Mouse (Mus musculus) heart, adult 11 months (tissue): ENCODE measurements around the gene B3gnt2.

Source experiments
- DNase-seq: peaks from one replicate; pipeline ENCODE4 v3.0.0; 2022

B3gnt2 gene

DNA sequence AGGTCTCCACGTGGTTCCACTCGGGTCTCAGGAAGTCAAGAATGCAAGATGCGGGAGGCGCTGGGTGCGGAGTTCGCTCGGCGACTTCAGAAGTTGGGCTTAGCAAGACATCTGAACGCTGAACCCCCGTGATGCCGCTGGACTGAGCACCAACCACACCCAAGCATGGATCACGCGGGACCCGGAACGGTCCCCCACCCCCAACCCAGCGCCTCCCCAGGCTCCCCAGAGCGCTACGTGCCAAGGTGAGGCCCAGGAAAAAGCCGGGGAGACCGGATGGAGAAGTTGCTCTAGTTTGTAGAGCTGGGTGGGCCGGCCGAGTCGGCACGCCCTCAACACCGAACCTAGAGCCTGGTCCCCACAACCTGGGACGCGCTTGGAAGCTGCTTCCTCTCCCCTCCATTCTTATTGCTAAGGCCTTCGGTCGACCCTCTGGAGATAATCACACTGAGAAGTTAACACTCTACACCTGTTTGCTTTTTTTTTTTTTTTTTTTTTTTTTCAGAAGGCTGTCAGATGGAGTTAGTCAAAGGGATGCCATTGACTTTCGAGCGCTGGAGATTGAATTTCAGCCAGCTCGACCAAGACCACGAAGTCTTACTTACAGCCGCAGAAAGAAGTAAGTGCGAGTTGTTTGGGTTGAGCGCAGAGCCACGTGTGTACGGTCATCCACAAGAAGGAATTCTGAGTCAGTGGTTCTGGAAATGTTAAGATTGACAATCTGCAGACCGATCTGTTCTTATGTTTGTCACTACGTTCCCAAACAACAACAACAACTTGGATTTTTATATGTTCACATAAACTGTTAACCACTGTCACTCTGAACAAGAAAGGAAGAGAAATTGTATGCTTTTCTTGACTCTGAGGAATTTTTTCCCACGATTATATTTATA is at the start of gene B3gnt2:
B3gnt2 (minus strand) TSS at position 627 of the 893 bp plus-strand sequence.
- peak; percentile 97 for DNase-seq

DNA sequence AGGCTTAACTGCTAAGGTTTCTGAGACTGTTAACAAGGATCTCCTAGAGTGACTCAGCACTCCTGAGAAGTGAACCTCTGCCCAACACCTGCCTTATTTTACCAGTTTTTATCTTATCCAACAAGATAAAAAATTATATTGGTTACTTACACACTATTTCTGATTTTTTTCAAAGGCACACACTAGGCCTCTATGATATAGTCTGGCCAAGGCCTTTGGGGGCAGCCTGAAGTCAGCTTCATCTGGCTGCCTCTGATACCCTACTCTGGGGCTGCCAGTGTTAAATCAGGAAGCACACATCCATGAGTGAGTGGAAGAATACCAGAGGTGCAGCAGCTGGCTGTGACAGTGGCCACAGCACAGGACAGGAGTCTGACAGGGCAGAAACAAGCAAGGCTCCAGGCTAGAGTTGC is 45.7 kb upstream of the B3gnt2 start:
- no peak for DNase-seq

DNA sequence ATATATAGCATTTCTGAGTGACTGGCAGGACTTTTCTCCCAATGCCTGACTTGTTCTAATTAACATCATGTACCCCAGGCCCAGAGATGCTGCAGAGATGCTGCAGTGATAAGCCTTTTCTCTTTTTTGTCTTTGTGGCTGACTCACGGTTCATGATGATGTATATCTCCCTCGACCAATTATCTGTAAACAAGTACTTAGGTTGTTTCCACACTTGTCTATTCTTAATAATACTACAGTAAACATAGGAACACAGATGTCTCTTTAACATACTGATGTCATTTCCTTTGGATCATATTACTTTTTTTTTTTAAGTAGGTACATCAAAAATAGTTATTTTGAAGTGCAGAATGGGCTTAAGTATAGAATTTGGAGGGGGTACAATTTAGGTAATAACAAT is 42.2 kb upstream of the B3gnt2 start:
- DNase-seq, result no peak

DNA sequence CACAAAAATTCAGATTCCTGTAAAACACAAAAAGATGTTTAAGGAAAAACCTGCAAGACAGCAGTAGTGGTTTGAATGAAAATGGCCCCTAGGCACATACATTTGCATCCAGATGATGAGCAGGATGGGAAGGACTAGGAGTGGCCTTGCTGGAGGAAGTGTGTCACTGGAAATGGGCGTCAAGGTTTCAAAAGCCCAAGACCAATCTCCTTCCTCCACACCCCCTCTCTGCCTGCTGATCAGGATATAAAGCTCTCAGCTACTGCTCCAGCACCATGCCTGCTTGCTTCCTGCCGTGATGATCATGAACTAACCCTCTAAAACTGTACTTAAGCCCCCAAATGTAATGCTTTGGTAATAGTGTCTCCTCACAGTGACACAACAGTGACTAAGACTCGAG is 39.3 kb upstream of the B3gnt2 start:
- DNase-seq, result no peak

DNA sequence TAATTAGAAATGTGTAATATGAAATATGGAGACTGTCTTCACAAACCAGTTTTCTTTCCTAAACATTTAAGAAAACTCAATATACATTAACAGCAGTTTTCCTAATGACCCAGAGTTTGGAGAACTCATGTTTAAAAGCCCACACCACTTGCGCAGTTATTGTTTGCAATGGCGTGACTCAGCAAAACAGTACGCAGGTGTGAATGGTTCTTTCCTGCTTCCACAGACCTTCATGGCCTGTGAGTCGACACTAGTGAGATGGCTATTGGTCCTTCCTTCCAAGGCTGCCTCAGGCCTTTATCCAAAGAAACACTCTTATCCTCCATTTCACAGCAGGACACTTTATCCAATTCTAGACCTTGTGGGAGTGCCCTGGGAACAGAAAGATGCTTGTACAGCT is 36.9 kb upstream of the B3gnt2 start:
- peak; percentile 51 for DNase-seq

DNA sequence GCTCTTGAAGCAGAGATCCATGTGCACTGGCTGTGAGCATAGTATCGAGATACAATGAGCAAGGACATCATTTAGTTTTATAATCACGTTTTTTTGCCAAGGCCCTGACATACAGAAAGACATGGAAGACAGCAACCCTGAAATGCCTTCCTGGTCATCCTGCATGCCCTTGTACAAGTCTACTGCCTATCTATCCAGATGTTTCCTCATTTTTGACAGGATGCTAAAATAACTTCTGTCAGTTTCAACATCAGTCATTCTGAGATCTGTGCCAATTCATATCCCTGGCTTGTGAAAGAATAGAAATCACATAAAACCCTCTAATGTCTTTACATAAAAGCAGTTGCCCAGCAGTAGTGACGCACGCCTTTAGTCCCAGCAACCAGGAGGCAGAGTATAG is 36.4 kb upstream of the B3gnt2 start:
- DNase-seq, result peak; percentile 50

DNA sequence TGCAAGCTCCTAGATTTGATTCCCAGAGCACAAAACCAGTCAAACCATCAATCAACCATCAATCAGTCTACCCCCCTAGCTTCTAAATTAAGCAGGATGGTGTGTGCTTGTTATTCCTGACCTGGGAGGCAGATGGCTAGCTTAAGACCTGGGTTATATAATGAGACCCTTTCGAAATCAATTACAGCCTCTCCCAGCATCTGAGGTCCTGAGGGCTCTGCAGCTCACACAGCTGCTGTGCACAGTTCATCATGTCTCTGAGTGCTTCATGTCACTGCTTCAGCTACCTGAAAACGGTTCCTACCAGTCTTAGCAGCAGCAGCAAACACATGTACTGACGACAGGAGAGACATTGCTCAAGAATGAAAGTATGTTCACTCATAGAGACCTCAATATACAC is 32.3 kb upstream of the B3gnt2 start:
- DNase-seq, result peak; percentile 68

DNA sequence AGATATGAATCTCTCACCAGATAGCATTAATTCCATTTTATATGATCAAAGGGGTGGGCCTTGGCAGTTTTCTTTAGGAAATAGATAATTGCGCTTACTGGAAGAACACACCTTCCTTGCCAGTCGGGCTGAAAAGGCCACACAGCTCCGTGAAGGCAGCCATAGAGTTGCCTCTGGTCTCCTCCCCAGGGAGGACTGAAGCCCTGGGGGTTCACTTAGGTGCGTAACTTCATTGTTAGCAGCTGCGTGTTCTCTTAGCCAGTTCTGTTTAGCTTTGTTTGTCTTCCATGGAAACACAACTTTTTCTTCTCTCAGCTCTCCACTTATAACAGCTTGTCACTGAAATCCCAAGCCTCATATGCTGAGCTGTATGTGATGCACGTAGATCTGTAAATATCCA is 31.7 kb upstream of the B3gnt2 start:
- DNase-seq, result peak; percentile 80

DNA sequence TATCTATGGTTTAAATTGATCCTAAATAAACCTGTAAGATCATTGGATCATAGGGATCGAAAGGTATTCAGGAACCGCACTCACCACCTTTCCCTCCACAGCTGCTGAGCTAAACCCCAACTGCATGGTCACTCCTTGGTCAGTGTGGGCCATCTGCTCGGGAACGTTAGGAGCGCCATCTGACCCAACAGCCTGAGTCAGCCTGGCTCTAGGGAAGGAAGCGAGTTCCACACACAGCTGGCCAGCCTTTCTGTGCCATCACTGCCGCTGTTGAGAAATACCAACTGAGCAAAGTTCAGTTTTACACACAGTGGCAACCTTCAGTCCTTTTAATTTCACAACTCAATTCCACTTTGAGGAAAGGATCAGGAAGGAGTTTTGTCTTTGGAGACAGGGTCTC is 31.1 kb upstream of the B3gnt2 start:
- peak; percentile 88 for DNase-seq

DNA sequence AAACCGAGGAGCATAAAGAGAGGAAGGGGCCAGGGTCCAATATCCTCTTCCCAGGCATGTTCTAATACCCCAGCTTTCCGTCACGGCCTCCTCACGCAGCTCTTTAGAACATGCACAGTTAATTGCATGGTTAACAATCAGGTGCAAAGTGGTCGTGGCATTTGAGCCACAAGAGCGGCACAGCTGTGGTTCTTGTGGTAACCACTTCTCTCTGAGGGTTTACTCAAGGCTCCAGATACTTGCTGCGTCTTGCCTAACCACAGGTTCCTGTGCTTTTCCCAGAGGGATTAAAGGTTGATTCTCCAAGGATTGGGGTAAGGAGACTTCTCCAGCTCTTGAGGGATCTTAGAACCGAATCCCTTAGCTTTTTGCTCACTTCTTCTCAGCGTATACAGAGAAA is 30.5 kb upstream of the B3gnt2 start:
- DNase-seq, result no peak

DNA sequence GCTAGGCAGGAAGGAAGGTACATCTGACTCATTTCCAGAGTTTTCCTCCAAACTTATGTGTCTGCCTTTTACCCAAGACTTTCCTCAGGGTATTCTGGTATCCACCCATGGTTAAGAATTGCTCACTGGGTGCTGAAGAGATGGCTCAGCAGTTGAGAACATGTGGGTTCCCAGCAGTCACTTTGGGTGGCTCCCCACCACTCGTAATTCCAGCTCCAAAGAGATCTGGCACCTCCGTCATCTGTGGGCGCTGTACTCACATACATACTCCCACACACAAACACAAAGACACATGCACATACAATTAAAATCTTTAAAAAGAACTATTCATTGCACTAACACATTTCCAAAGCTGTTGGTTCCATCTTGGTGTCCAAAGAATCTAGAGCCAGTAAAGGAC is 28.5 kb upstream of the B3gnt2 start:
- no peak for DNase-seq

DNA sequence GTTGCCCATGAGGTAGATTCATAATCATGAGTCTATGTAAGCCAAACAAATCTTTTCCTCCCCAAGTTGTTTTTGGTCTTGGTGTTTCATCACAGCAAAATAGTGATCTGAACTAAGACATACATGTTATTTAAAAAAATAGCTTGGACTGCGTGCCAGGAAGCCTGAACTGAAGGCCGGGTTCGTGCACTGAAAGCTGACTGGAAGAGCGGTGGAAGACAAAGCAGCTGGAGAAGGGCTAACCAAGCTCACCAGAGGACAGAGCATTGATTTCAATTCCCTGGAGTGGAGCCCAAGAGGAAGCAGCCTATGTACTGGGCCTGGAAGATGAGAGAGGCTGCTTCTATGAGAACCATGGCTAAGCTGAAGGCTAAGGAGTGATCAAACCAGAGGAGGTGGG is 26.2 kb upstream of the B3gnt2 start:
- DNase-seq, result peak; percentile 93

DNA sequence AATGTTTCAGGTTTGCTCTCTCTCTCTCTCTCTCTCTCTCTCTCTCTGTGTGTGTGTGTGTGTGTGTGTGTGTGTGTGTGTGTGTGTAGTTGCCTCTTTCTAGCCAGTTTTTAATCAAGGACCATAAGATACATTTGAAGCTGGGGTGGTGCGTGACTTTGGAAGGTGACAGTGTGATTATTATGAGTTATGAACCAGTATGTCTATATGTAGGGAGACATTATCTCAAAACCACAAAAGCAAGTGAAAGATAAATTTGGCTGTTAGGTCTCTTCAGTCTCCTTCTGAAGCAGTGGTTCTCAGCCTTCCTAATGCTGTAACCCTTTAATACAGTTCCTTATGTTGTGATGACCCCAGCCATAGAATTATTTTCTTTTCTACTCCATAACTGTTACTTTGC is 24.6 kb upstream of the B3gnt2 start:
- DNase-seq, result no peak

DNA sequence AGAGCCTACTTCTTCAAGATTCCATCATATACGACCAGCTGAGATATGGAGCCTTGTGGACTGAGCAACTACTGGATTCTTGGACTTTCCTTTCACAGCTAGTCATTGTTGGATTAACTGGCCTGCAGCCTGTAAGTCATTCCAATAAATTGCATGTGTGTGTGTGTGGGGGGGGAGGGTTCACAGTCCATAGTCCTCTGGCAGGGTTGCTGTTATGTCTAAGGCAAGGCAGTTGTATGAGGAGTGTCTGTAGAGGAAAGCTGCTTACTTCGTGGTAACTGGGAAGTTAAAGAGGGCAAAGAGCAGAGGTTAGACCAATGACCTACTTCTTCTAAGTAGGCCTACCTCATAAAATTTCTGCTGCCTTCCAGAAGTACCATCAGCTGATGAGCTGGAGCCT is 22.9 kb upstream of the B3gnt2 start:
- DNase-seq, result peak; percentile 48

DNA sequence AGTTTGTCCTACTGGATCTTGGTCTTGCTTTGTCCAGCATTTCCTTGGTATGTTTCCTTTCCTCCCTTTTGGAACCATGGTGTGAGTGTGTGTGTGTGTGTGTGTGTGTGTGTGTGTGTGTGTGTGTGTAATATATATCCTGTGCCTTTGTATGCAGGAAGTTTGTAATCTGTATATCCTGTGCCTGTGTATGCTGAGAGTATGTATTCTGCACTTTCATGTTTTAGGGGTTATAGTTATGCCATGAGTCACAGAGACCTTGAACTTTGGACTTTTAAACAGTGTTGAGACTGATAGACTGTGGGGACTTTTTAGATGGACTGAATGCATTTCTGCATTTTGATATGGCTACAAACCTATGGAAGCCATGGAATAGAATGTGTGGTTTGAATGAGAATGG is 22.2 kb upstream of the B3gnt2 start:
- DNase-seq, result no peak

DNA sequence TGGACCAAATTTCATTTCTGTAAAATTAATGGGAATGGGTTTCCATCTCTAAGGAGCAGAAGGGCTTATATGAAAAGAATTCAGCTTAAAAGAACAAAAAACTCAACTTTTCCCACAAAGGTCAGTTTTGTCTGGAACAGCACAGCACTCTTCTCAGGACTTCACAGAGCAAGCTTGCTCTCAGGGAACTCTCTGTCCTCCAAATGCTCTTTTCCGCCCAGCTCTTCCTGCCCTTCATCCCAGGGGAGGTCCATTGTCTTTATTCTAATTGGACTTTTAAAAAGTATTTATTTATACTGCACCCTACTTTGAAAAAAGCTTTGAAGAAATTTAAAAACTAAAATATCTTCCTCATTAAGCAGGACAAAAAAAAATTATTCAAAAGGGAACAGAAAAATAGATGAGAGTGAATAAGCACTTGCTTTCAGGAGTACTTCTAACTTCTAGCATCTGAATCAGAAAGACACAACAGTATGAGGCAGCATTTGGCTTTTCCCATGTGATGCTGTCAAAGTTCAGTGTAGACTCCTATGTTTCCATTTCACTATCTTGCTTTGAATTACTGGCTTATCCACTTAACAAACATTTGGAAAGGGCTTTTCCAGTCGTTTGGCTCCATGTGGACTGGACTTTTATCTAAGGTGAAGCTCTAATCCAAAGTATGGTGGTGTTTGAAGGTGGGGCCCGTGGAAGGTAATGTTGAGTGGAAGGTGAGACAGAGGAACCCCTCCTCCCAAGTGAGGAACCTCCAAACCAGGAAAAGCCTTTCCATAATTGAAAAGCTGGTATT is 19.8 kb upstream of the B3gnt2 start:
- DNase-seq, result peak; percentile 82

DNA sequence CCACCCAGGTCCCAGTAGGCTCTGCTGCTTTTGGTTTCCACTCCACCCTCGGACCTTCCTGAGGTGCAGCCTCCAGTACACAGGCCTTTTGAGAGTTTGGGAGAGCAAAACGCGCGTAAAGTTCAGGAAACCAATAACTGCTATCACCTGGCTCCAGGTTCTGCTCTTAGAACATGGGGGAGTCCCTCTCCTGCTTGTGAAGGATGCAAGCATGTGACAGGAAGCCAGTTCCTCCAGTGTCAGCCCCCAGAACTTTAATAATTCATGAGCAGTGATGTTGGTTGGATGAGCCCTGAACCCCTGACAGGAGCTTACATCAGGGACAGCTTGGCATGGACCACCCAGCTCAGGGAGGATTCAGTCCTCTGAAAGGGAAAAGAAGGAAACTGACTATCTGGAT is 18.9 kb upstream of the B3gnt2 start:
- peak; percentile 82 for DNase-seq

DNA sequence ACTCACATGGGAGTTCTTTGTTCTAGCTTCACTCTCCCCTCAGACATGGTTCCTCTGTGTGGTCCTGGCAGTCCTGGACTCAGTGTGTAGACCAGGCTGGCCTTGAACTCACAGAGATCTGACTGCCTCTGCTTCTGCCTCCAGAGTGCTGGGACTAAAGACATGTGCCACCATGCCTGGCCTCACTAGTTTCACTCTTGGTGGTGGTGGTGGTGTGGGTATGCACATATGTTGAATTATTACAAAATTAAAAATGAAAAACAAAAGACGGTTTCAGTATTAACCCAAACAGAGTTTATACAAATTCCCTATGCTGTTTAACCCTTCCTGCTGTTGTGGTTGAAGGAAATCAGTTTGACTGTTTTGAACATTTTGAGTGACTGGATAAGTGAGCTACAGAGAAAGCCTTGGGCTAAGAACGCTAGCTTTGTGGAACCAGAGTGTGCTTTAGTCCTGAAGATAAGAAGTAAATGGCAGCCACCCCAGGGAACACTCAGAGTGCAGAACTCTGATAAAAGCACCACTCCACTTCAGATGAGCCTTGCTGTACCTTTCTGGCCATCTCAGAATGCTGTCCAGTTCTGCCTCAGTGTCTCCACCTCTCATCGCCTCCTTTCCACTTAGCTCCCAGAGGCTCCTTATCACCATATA is 16.0 kb upstream of the B3gnt2 start:
- peak; percentile 37 for DNase-seq

DNA sequence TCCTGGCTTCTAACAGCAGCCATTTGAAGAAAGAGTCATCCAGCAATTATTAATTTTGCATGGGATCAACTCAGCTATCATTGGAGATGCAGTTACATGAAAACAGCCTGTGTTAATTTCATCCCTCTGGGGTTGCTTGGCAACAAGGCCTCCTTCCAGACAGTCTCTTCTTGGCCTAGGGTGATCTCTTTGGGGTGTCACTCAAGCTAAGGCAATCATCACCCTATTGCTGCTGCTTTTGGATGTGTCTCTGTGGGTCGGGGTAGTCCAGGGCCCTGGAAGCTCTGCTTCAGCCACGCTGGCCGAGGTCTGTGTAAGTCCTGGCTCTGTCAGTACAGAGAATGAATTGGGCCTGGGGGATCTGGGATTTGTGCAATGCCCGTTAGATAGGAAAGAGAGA is 14.5 kb upstream of the B3gnt2 start:
- DNase-seq, result no peak

DNA sequence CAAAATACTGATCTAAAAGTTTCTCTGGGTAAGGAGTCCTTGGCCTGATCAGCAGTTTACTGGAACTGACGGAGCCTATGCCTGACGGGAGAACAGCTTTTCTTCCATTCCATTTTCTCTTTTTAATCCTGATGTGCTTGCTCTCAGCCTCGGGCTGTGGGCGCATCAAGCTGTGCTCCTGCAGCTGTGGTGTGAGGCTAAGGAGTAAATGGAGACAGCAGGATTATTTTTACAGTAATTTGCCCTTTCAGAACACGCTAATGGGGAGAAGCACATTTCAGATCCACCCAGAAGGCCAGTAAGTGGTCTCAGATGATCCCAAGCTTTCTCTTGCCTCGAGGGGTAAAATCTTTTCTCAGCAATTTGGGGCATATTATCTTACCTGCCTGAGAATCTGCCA is 14.0 kb upstream of the B3gnt2 start:
- DNase-seq, result no peak

DNA sequence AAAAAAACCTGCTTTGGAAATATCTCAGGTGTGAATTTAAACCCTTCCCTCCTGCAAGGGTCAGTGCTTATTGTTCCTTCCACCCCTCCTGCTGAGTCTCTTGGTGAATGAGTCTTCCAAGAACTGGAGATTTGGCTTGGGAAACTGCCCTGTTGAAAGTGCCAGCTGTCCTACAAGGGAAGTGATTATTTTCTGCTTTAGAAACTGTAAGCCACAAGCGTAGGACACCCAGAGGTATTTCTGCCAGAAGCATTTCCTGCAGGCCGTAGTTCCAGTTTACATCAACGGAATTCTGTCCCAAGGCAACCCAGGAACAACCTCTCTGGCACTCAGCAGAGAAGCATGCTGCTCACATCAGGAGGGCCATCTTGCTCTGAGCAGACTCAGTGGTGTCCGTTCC is 12.6 kb upstream of the B3gnt2 start:
- DNase-seq, result peak; percentile 95

DNA sequence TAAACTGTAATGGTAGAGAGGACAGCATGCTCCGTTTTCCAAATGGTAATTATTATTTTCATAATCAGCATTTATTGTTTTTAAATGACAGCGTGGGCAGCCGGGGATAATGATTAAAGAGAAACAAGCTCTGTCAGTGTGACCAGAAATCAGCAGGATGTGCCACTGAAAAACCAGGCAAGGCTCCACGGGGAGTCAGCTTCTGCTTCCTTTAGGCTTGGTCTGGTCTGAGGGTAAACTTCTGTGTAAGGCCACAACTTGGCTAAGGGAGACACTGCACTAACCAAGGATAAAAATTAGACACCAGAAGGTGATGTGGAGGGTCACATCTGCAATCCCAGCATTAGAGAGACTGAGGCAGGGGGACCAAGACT is 11.5 kb upstream of the B3gnt2 start:
- DNase-seq, result no peak

DNA sequence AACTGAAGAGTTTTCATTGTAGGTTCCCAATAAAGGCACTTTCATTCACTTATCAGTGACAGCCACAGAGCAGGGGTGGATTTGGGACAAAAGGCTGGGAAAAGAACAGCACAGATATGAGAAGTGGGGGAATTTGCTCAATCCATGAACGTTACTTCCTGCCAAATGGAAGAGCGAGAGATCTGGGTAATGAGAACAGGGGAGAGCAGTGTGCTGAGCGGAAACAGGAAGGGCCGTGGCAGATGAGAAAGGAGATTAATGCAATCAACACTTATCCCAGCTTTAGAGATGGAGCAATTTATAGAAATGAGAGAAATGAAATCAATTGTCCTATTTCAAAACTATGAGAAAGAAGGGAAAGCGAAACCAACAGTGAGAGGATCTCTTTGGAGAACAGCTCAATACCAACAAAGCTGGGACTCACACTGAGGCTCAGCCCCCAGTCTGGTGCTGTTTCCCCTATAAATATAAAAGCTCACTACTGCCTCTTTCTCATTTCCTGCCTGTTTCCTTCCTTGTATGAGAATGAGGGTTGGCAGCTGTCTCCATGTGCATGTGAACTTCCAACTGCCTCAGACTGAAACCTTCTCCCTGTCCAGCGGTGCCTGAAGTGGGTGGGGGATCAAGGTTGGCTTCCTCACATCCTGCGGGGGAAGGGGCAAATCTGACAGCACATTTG is 11.0 kb upstream of the B3gnt2 start:
- DNase-seq, result peak; percentile 95
